Mouse (Mus musculus): ENCODE data around the gene Fam169a.
"Not testable (repeated sequence)": the region's sequence is repeated elsewhere in the genome, so short reads cannot be mapped to it uniquely, and the experiment has no call there.

The Fam169a gene

DNA sequence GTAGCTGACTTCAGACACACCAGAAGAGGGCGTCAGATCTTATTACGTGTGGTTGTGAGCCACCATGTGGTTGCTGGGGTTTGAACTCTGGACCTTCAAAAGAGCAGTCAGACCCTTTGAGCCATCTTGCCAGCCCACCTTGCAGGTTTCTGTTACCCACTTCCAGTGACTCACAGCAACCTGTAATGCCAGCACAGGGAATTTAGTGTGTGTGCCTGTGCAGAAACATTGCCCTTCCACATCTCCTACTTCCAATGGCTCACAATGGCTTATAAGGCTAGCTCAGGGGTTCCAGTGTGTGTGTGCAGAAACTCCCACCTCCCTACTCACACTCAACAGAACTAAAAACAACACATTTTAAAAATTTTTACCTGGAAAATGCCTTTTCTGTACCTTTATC, 10.5 kb downstream of the Fam169a start:
- in situ Hi-C loops (cut with MboI, MseI): no loop called here

DNA sequence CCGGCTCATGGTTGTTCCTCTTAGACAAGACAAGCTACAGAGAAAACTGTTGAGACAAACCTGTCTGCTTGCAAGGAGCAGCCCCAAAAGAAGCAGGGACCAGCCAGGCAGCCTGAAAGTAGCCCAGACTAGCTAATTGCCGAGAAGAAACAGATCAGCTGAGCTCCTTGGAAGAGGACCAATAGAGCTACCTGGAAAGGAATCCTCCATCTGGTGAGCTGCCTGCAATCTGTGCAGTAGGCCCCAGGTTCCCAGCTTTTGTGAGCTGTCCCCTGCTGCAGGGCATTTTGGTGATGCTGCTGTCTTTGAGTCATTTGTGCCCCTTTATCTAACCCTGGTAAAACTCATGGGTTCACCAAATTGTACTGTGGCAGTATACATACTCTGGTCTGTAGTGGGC, 13.1 kb downstream of the Fam169a start:
- in situ Hi-C loops (cut with MboI, MseI): no loop called here

DNA sequence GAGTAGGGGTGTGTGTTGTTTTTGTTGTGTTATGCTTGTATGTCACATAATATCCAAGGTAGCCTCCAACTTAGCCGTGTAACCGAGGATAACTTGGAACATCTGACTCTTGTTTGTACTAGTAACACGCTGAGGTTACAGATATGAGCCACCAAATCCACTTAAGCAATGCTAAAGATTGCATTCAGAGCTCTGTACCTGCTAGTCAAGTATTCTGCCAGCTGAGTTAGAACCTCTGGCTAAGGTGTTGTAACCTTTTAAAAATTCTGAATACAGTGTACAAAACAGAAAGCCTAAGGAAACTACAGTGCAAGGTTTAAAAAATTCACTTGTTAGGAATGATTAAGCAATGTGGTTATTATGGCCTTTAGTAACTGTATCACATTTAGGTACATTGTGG, 13.5 kb downstream of the Fam169a start:
- in situ Hi-C loops (cut with MboI, MseI): no loop called here

- in situ Hi-C loops (cut with MboI, MseI): no loop called here
These were observed 15.3 kb downstream of the Fam169a start for GRCm38 (mm10) chr13:97082432-97082831.

DNA sequence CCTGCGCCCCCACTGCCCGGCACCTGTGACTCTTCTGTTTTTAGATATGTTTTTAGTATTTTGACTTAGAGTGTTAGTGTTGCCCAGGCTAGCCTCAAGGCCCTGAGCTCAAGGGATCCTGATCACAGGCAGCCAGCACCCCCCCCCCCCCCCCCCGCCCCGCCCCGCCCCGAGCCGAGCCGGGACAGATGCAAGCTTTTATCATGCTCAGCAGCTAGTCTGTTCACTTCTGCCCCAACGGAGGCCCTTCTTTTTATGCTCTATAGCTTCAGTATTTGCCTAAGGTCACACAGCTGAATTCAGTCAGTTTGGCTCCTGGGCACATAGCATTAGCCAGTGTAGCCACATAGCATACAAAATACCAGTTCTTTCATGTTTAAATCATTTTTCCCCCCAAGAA, 19.2 kb downstream of the Fam169a start:
- in situ Hi-C loops (cut with MboI, MseI): no loop called here

DNA sequence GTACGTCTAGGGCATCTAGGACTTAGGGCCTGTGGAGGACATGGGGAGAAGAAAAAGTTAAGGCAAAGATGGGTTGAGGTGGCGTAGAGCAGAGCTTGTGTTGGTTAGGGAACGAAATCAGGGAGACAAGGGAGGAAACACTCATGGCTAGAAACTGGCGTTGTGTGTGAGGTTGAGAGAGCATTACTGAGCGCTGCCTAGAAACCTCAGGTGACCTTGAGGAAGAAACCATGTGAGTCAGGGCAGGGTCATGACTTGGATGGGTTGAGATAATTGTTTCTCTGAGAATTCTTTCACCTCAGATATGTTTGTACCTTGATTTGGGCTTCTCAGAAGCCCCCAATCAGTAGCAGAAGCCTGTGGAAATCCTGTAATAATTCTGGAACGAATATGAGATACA, 20.3 kb downstream of the Fam169a start:
- in situ Hi-C loops (cut with MboI, MseI): no loop called here

- in situ Hi-C loops (cut with MboI, MseI): no loop called here
These were observed 21.1 kb downstream of the Fam169a start for GRCm38 (mm10) chr13:97088183-97088582.

- in situ Hi-C loops (cut with MboI, MseI): no loop called here
These were observed 28.6 kb downstream of the Fam169a start for GRCm38 (mm10) chr13:97095726-97096125.

GRCm38 (mm10) chr13:97099187-97099852, 32.2 kb downstream of the Fam169a start, which contains the start of gene Gm6169:
TSS of gene Gm6169 (minus strand) at chr13:97099237.
- in situ Hi-C loops (cut with MboI, MseI): no loop called here

DNA sequence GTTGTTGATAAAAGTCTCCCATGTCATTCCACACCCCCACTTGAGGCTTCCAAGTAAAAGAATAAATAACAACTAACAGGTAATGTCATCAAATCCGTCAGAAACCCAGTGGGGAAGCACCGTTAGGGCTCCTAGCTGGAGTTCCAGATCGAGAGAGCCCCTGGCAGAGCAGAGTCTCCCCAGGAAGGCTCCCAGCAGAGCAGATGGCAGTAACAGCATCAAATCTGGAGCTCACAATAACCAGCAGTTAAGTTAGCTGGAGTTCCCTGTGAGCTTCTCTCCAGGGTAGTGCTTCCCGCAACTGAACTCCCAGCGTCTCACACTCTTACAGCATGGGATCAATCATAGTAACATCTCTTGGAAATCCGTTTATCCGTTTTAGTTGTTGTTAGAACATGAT, 37.9 kb downstream of the Fam169a start:
- in situ Hi-C loops (cut with MboI, MseI): loop anchor here in 1 of 2 experiments (10.0 kb wide), 1 partner anchor 1510 kb away; no protein-coding TSS in a partner anchor

GRCm38 (mm10) chr13:97107721-97108120, 40.6 kb downstream of the Fam169a start:
- in situ Hi-C loops (cut with MboI, MseI): loop anchor here in 1 of 2 experiments (10.0 kb wide), 1 partner anchor 1507 kb away; no protein-coding TSS in a partner anchor

DNA sequence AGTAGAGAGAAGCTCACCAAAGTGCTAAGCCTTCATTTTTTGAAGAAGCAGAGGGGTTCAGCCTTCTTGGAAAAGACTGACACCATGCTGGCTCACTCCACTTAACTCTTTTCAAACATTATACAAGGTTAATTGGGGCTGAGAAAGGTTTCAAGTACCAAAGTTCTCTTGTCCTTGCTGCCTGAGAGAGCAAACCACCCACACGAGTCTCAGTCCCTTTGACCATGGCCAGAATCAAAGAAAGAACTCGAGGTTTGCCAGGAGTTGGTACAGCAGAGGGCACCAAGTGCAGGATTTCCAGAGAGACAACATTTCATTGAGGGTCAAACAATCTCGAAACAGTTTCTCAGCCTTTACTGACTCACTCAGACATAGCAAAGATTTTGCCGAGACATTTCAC, 42.0 kb downstream of the Fam169a start:
- in situ Hi-C loops (cut with MboI, MseI): loop anchor here in 1 of 2 experiments (10.0 kb wide), 1 partner anchor 1506 kb away; no protein-coding TSS in a partner anchor

- in situ Hi-C loops (cut with MboI, MseI): no loop called here
These were observed 54.3 kb downstream of the Fam169a start for GRCm38 (mm10) chr13:97121341-97121740.

DNA sequence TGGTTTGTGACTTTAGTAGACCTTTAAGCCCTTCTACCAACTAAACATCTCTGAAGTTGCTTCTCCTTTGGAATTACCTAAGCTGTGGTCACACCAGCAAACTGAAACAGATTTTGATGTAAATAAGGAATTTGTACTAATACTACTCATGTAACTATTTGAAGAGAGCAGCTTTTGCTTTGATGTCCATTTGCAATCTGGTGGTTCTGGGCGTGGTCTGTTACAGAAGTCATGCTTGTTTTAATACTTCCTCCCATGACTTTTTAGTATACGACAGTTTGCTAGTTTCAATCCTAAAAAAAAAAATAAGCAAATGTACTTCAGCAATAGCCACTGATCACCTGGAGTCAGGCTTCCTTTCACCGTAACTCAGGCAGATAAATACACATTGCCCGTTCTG, 62.6 kb downstream of the Fam169a start:
- in situ Hi-C loops (cut with MboI, MseI): loop anchor here in 1 of 2 experiments (5.0 kb wide), 1 partner anchor 477 kb away; no protein-coding TSS in a partner anchor

DNA sequence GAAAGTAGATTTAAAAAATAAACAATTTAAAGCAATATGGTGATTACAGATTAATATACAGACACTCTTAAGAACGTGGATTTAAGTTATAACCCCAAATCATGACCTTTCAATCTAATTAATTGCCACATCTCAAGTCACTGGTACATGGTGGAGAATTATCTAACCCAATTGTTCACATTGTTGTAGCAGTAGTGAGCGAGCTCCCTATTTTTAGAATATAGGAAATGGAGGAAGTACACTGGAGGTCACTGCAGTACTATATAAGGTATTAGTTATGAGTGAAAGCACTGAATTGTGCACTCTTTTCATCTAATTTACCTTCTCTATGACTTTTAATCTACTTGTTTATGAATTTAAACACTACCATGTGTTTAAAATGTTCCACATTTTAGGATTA, 63.3 kb downstream of the Fam169a start:
- in situ Hi-C loops (cut with MboI, MseI): loop anchor here in 1 of 2 experiments (5.0 kb wide), 1 partner anchor 478 kb away; no protein-coding TSS in a partner anchor

- in situ Hi-C loops (cut with MboI, MseI): no loop called here
These were observed 70.6 kb downstream of the Fam169a start, which contains the start of the genes Gfm2 and Nsa2 for GRCm38 (mm10) chr13:97137466-97138400. TSS of gene Gfm2 (plus strand) at chr13:97137937. TSS of gene Nsa2 (minus strand) at chr13:97137937.

- in situ Hi-C loops (cut with MboI, MseI): not testable (repeated sequence)
These were observed 71.4 kb downstream of the Fam169a start for GRCm38 (mm10) chr13:97138404-97138931.

DNA sequence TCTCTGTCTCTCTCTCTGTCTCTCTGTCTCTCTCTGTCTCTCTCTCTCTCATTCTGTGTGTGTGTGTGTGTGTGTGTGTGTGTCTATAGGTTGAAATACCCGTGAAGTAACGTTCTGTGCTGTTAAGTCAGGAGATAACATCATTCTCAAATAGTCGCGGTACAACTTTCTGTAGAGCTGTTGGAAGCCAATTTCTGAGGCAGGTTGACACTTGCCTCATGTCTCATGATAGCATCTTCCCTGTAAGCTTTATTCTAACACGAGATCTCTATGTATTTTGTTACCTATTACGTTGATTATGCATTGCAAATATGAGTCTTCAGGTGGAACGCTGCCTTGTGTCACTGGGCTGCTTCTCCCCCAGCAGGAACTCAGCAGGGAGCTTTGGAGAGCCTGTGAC, 75.2 kb downstream of the Fam169a start:
- in situ Hi-C loops (cut with MboI, MseI): loop anchor here in 1 of 2 experiments (10.0 kb wide), 1 partner anchor 1122 kb away; the partner anchor contains the start of genes Ankra2 and Utp15

GRCm38 (mm10) chr13:97145834-97146233, 78.7 kb downstream of the Fam169a start:
- in situ Hi-C loops (cut with MboI, MseI): loop anchor here in 1 of 2 experiments (10.0 kb wide), 1 partner anchor 1119 kb away; the partner anchor contains the start of genes Ankra2 and Utp15

DNA sequence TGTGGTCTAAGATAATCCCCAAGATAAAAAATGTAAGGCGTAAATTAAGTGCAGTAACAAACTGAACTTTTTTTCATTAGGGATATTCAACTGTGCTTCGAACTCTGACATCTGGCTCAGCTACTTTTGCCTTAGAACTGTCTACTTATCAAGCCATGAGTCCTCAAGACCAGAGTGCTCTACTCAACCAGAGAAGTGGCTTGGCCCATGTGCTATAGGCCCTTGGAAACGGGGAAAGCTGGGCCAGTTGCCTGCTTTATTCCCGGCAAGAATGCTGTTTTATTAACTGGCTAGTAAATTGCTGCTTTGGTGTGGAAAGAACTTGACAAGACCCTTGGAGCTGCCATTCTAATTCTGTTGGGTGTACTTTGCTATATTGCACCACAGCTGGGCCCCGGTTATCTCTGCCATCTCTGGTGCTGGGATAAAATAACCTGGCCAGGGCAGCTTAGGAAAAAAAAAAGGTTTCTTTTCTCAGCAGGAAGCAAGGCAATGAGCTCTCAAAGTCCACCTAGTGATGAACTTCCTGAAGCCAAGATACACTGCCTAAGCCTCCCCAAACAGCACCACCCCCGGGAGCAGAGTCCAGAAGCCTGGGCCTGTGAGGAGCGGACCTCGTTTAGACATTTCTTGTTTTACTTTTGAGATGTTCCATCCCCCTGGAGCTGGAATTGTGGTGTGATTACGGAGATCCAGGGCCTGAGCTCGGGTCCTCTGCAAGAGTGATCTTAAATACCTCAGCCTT, 108.6 kb downstream of the Fam169a start:
- in situ Hi-C loops (cut with MboI, MseI): no loop called here

GRCm38 (mm10) chr13:97176731-97177130, 109.6 kb downstream of the Fam169a start:
- in situ Hi-C loops (cut with MboI, MseI): no loop called here
